Mouse (Mus musculus): Measurements from ENCODE around the gene 4930469K13Rik.

GRCm38 (mm10) chr11:33951684-33952625, 146.4 kb downstream of the 4930469K13Rik start:
- TF ChIP-seq POLR2A (IDR thresholded peaks at IDR 0.05; ENCODE audit: insufficient read depth, low read depth, low read length) (no peak), CTCF (IDR thresholded peaks at IDR 0.05; ENCODE audit: insufficient read depth, low read depth, low read length) (no peak)

Measured in olfactory bulb, adult 2 months (tissue).